Mouse (Mus musculus) stomach, postnatal 0 days (tissue): Measurements from ENCODE around the gene Pcbp1.

Source experiments
- CTCF ChIP-seq: IDR thresholded peaks from 2 replicates; pipeline ENCODE4 v1.5.1; 2016; ENCODE audit warnings: antibody characterized with exemption, low read depth, mild to moderate bottlenecking, moderate library complexity
- EP300 ChIP-seq: optimal IDR thresholded peaks from 2 replicates; pipeline ENCODE3; 2016; ENCODE audit warnings: antibody characterized with exemption

GRCm38 (mm10) chr6:86506309-86506708 lies 19.8 kb downstream of the Pcbp1 start:
- TF ChIP-seq EP300, result no peak
- TF ChIP-seq CTCF, result no peak
